Comparison of ENCODE assay signal across 8 mouse cellular contexts in the genomic region with DNA sequence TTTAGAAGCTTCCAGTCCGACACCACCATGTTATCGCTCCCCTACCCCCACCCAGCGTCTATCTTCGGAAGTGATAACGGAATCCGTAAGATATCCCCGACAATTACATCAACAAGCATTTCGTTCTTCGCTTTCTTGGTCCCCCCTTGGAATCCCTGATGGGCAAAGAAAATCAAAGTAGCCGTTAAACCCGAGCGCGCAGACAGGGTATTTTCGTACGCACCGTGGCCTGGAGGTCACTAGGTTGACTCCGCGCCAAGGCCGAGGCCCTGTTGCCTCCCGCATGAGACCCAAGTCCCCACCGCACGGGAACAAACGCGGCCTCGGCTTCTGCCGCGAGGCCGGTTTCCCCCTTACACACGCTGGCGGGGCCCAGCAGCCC. TPM values are rescaled to one million over a fixed set of nuclear protein-coding genes. Genes with fewer than 3 reads are reported as not detected.
DNase-seq lines count a peak whose midpoint lies in the region; ATAC-seq and TF ChIP-seq lines count a peak whose summit lies in the region.

No protein-coding gene starts in this region.

- intact Hi-C loops in gastrocnemius, adult 2 months (cut with DNase I): loop anchor here (5.0 to 10.0 kb wide), 4 partner anchors 81 to 219 kb away; a partner anchor contains a TSS

- peaks cover 17% of the 10 kb centered on the region for H3K4me1 ChIP-seq in thymus, adult 2 months (replicated peaks; ENCODE audit: control insufficient read depth, insufficient read depth, low read length)
- peaks cover 18% of the 10 kb centered on the region for H3K4me1 ChIP-seq in forebrain, postnatal 0 days (ENCODE audit: insufficient read depth)
- H3K4me1 ChIP-seq in lung, embryonic 16.5 days (replicated peaks; ENCODE audit: control insufficient read depth, insufficient read depth, low read length): peaks cover 30% of the 10 kb centered on the region

- ATAC-seq in forebrain, postnatal 0 days: peak; percentile 24; the same call in 1 of the 2 replicates
- ATAC-seq in lung, embryonic 16.5 days (ENCODE audit: low read depth): peak; percentile 2; the same call in 1 of the 2 replicates

- peak overlapping the region; percentile 97 for H3K4me3 ChIP-seq in gastrocnemius, adult 2 months
- H3K4me3 ChIP-seq in thymus, adult 2 months (ENCODE audit: control insufficient read depth, insufficient read depth, low read length): peak overlapping the region; percentile 95
- peak overlapping the region; percentile 79 for H3K4me3 ChIP-seq in forebrain, postnatal 0 days (ENCODE audit: low read depth, low read length)
- peak overlapping the region; percentile 67 for H3K4me3 ChIP-seq in lung, embryonic 16.5 days (ENCODE audit: low read length)

- peak; percentile 84 for DNase-seq in gastrocnemius, adult 2 months
- DNase-seq in gastrocnemius, adult 18-20 months (ENCODE audit: low spot score): no peak
- DNase-seq in thymus, adult 2 months: no peak
- no peak for DNase-seq in thymus, adult 18-20 months
- no peak for DNase-seq in forebrain, postnatal 0 days
- no peak for DNase-seq in yolk sac, embryonic 10.5 days (ENCODE audit: low spot score)
- no peak for DNase-seq in spleen, postnatal 10 days (ENCODE audit: low spot score in 2 of 2)

- no peaks in the 10 kb centered on the region for H3K9me3 ChIP-seq in forebrain, postnatal 0 days (ENCODE audit: low read length)
- no peaks in the 10 kb centered on the region for H3K9me3 ChIP-seq in lung, embryonic 16.5 days (ENCODE audit: control insufficient read depth, low read length)

- peak; percentile 11; the same call in 1 of the 2 replicates for TF ChIP-seq CTCF in gastrocnemius, adult 2 months (IDR thresholded peaks at IDR 0.05)
- no peak for TF ChIP-seq CTCF in thymus, adult 2 months (IDR thresholded peaks at IDR 0.05; ENCODE audit: borderline replicate concordance, control insufficient read depth, extremely low read depth, insufficient read depth, low read length, poor library complexity)
- peak; percentile 24; the same call in 1 of the 2 replicates for TF ChIP-seq CTCF in forebrain, postnatal 0 days (IDR thresholded peaks at IDR 0.05; ENCODE audit: low read depth)

- TF ChIP-seq POLR2A in thymus, adult 2 months (IDR thresholded peaks at IDR 0.05; ENCODE audit: control insufficient read depth, extremely low read depth, insufficient read depth, low read length, poor library complexity): no peak

- H3K9ac ChIP-seq in forebrain, postnatal 0 days: peak overlapping the region; percentile 98
- H3K9ac ChIP-seq in lung, embryonic 16.5 days (ENCODE audit: low read length): peak overlapping the region; percentile 90

- whole genome bisulfite sequencing in thymus, adult 2 months: under 1% methylated on average over 30 of the region's 30 CpGs
- under 1% methylated on average over 30 of the region's 30 CpGs for WGBS in forebrain, postnatal 0 days
- WGBS in lung, embryonic 16.5 days: 0% methylated on average over 30 of the region's 30 CpGs

- peak overlapping the region; percentile 56 for H3K4me2 ChIP-seq in forebrain, postnatal 0 days (ENCODE audit: low read depth)
- H3K4me2 ChIP-seq in lung, embryonic 16.5 days (ENCODE audit: low read depth, low read length): peak overlapping the region; percentile 64; the same call in 1 of the 2 replicates

- H3K36me3 ChIP-seq in thymus, adult 2 months (ENCODE audit: control insufficient read depth, insufficient read depth, low read length): no peaks in the 10 kb centered on the region; the same call in 1 of the 2 replicates
- no peaks in the 10 kb centered on the region for H3K36me3 ChIP-seq in forebrain, postnatal 0 days (ENCODE audit: insufficient read depth)
- no peaks in the 10 kb centered on the region for H3K36me3 ChIP-seq in lung, embryonic 16.5 days (ENCODE audit: control insufficient read depth, insufficient read depth, low read length)

- H3K27ac ChIP-seq in gastrocnemius, adult 2 months: peak overlapping the region; percentile 98
- H3K27ac ChIP-seq in thymus, adult 2 months (ENCODE audit: control insufficient read depth, insufficient read depth, low read length): peak overlapping the region; percentile 87
- peak overlapping the region; percentile 98 for H3K27ac ChIP-seq in forebrain, postnatal 0 days (ENCODE audit: low read depth, low read length)
- peak overlapping the region; percentile 90 for H3K27ac ChIP-seq in lung, embryonic 16.5 days (ENCODE audit: low read length)

- no peaks in the 10 kb centered on the region for H3K27me3 ChIP-seq in thymus, adult 2 months (ENCODE audit: control insufficient read depth, insufficient read depth, low read length)
- no peaks in the 10 kb centered on the region for H3K27me3 ChIP-seq in forebrain, postnatal 0 days (ENCODE audit: insufficient read depth, low read length)
- no peaks in the 10 kb centered on the region for H3K27me3 ChIP-seq in lung, embryonic 16.5 days (ENCODE audit: control insufficient read depth, insufficient read depth, low read depth, low read length)

RNA-seq across cellular contexts. Expression of a gene that starts 0.4 kb away (rescaled TPM):
- 100 to 1,000 TPM in 1 of 2 experiments, 10 to 100 TPM in 1; 81.7 to 100 TPM for total RNA-seq in gastrocnemius, adult 2 months (2021)
- total RNA-seq in gastrocnemius, adult 18-20 months (2021): 10 to 100 TPM; 71.5 to 86.7 TPM
- polyA plus RNA-seq in thymus, adult 2 months (2012; rRNA removed): 163 and 171 TPM in 2 replicates
- total RNA-seq in forebrain, postnatal 0 days (2014; rRNA removed): 96.3 and 105 TPM in 2 replicates
- 323 and 368 TPM in 2 replicates for polyA plus RNA-seq in forebrain, postnatal 0 days (2015; fragmentation: Nextera tagmentation; extraction: Ambion mirVana)
- polyA plus RNA-seq in lung, embryonic 16.5 days (2015; fragmentation: Nextera tagmentation; extraction: Ambion mirVana): 603 and 612 TPM in 2 replicates

RNA-seq across cellular contexts. Expression of a gene that starts 7.0 kb away (rescaled TPM):
- not detected for total RNA-seq in gastrocnemius, adult 2 months (2021)
- total RNA-seq in gastrocnemius, adult 18-20 months (2021): under 1 TPM in 1 of 2 experiments, not detected in 1; 0.09 TPM
- 3.1 and 3.9 TPM in 2 replicates for polyA plus RNA-seq in thymus, adult 2 months (2012; rRNA removed)
- 1.6 and 3.2 TPM in 2 replicates for total RNA-seq in forebrain, postnatal 0 days (2014; rRNA removed)
- polyA plus RNA-seq in forebrain, postnatal 0 days (2015; fragmentation: Nextera tagmentation; extraction: Ambion mirVana): 50.1 and 50.6 TPM in 2 replicates
- polyA plus RNA-seq in lung, embryonic 16.5 days (2015; fragmentation: Nextera tagmentation; extraction: Ambion mirVana): 57.8 and 59.1 TPM in 2 replicates
